Mouse (Mus musculus) megakaryocyte, embryonic 14.5 days (primary cell): Measurements from ENCODE around the gene Ube2g1. TPM values are rescaled to one million over a fixed set of nuclear protein-coding genes. Genes with fewer than 3 reads are reported as not detected.
A peak's percentile ranks its signal among the peaks of the same experiment; 100 is the strongest.

Source experiments
- H3K27me3 ChIP-seq: replicated peaks from 2 replicates; pipeline ENCODE3; 2012; ENCODE audit warnings: inconsistent platforms
- H3K36me3 ChIP-seq: replicated peaks from 2 replicates; pipeline ENCODE3; 2012; ENCODE audit warnings: low read length, inconsistent platforms, mixed read lengths
- H3K4me1 ChIP-seq: 2 replicates; pipeline ENCODE4 v1.6.1; 2012; ENCODE audit warnings: inconsistent platforms
- H3K4me3 ChIP-seq: replicated peaks from 2 replicates; pipeline ENCODE3; 2012; ENCODE audit warnings: moderate library complexity, mild to moderate bottlenecking, inconsistent platforms
- H3K9me3 ChIP-seq: 2 replicates; pipeline ENCODE4 v1.6.1; 2012; ENCODE audit warnings: inconsistent platforms
- FLI1 ChIP-seq: IDR thresholded peaks from 2 replicates; pipeline ENCODE4 v1.6.1; 2012; ENCODE audit warnings: low read length, inconsistent platforms, mixed read lengths
- GATA1 ChIP-seq: IDR thresholded peaks from 3 replicates; pipeline ENCODE4 v1.6.1; 2012; ENCODE audit warnings: mixed read lengths, low read length, inconsistent platforms, borderline replicate concordance
- polyA plus RNA-seq: library from polyadenylated mRNA; stranded (reverse); fragments of >175 nt; gene quantifications from 2 replicates; pipeline ENCODE4 v1.2.3, GENCODE M21; 2012; ENCODE audit warnings: low replicate concordance; ENCODE audit not compliant: insufficient read depth

Gene Ube2g1
- polyA plus RNA-seq = 13.4 and 25.9 TPM in 2 replicates

- Histone ChIP-seq H3K4me1 (peaks cover 25% of the 10 kb centered on the region), H3K9me3 (no peaks in the 10 kb centered on the region), H3K4me3 (peak within 1 kb of the TSS; percentile 99), H3K36me3 (no peaks in the 10 kb centered on the region), H3K27me3 (no peaks in the 10 kb centered on the region)
- TF ChIP-seq GATA1 (no peak), FLI1 (no peak)
Measured at GRCm38 (mm10) chr11:72606694-72607407, at the start of gene Ube2g1. Ube2g1 (plus strand) TSS chr11:72607283.

DNA sequence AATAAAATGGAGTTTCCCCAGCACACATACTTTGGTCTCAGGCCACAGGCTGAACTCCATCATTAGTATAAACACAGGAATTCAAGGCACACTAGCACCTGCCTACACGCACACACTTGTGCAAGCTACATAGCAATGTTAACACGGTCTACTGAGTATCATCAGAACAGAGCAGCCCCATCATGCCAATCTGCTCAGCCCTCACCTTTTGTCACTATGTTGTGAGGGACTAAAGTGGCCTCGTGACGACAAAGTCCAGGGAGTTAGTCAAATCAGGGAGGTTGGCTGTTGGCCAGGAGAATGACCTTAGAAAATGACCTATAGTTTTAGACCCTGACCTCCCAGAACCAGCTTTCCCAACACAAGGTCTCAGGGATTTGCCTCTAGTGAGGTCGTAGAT lies 48.9 kb upstream of the Ube2g1 start:
- peaks cover 26% of the 10 kb centered on the region for H3K4me1 ChIP-seq
- no peaks in the 10 kb centered on the region for H3K36me3 ChIP-seq
- no peaks in the 10 kb centered on the region for H3K9me3 ChIP-seq
- no peak overlapping the region for H3K4me3 ChIP-seq
- TF ChIP-seq GATA1 (no peak), FLI1 (no peak)
- peaks cover 7% of the 10 kb centered on the region for H3K27me3 ChIP-seq

DNA sequence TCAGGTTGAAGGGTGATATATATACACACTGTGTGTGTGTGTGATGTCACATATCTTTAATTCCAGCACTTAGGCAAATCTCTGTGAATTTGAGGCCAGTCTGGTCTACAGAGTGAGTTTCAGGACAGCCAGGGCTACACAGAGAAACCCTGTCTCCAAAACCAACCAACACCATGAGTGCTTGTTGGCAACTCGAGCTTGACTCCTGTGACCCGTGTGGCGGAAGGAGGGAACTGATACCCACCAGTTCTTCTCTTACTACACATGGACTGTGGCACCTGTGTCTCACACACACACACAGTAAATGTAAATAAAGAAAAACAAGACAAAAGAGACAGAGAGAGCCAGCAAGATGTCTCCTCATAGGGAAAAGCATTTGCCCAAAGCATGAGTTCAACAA lies 46.4 kb upstream of the Ube2g1 start:
- peaks cover 30% of the 10 kb centered on the region for H3K4me1 ChIP-seq
- peaks cover 7% of the 10 kb centered on the region for H3K27me3 ChIP-seq
- no peaks in the 10 kb centered on the region for H3K9me3 ChIP-seq
- no peak for TF ChIP-seq GATA1
- H3K4me3 ChIP-seq = no peak overlapping the region
- no peaks in the 10 kb centered on the region for H3K36me3 ChIP-seq

- TF ChIP-seq FLI1 (no peak), GATA1 (no peak)
- H3K4me3 ChIP-seq = peak overlapping the region; percentile 10
Measured at GRCm38 (mm10) chr11:72564232-72564807, 42.8 kb upstream of the Ube2g1 start.

DNA sequence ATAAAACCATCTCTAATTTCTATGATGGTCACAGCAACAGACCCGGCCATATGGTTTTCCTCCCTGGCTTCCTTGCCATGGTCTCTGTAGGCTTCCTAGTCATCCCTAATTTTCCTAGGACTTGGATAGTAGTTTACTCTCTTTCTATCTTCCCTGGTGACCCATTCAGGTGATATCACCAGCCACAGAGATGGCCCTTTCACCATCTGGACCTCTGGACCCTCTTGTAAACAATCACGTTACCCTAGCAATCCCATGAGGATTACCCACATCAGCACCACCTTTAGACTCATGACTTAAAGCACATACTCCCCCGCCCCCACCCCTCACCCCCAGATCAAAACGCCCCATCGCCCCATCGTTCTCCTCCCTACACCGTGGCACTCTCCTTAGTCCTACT lies 40.8 kb upstream of the Ube2g1 start:
- no peaks in the 10 kb centered on the region for H3K9me3 ChIP-seq
- H3K27me3 ChIP-seq = peaks cover 6% of the 10 kb centered on the region
- H3K36me3 ChIP-seq = no peaks in the 10 kb centered on the region
- H3K4me3 ChIP-seq = no peak overlapping the region
- H3K4me1 ChIP-seq = peaks cover 39% of the 10 kb centered on the region
- TF ChIP-seq GATA1 (no peak), FLI1 (no peak)

More at GRCm38 (mm10) chr11:72564232-72564807, 42.8 kb upstream of the Ube2g1 start:
- Histone ChIP-seq H3K27me3 (peaks cover 5% of the 10 kb centered on the region), H3K9me3 (no peaks in the 10 kb centered on the region), H3K4me1 (peaks cover 21% of the 10 kb centered on the region), H3K36me3 (no peaks in the 10 kb centered on the region)

GRCm38 (mm10) chr11:72566816-72567338 lies 40.2 kb upstream of the Ube2g1 start:
- Histone ChIP-seq H3K4me1 (peaks cover 42% of the 10 kb centered on the region), H3K36me3 (no peaks in the 10 kb centered on the region), H3K27me3 (peaks cover 8% of the 10 kb centered on the region), H3K4me3 (no peak overlapping the region), H3K9me3 (no peaks in the 10 kb centered on the region)
- TF ChIP-seq GATA1 (no peak), FLI1 (no peak)

GRCm38 (mm10) chr11:72569051-72569450 lies 38.0 kb upstream of the Ube2g1 start:
- peaks cover 38% of the 10 kb centered on the region for H3K4me1 ChIP-seq
- H3K27me3 ChIP-seq = peaks cover 3% of the 10 kb centered on the region
- no peaks in the 10 kb centered on the region for H3K36me3 ChIP-seq
- TF ChIP-seq GATA1 (no peak), FLI1 (no peak)
- H3K4me3 ChIP-seq = peak overlapping the region; percentile 52
- no peaks in the 10 kb centered on the region for H3K9me3 ChIP-seq

DNA sequence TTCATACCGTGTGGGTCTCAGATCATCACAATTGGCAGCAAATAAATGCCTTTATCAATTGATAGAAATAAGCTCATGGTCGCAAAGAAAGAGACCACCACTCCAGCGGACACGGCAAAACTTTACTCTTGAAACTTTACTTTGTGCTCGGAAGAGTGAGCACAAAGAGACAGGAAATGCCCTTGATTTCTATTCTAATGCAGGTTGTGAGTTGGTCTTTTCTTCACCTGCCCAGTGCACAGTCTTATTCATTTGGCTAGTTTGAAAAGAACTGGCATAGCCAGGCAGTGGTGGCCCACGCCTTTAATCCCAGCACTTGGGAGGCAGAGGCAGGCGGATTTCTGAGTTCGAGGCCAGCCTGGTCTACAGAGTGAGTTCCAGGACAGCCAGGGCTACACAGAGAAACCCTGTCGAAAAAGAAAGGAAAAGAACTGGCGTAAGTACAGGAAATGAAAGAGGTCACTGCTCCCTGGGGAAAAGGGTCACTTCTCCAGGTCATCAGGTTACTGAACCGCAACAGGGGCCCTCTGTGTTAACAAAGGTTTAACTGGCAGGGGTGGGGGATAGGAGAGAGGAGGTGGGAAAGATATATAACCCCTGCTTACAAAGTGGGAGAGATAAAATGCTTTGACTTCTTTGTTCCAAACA lies 37.3 kb upstream of the Ube2g1 start:
- Histone ChIP-seq H3K9me3 (no peaks in the 10 kb centered on the region), H3K36me3 (no peaks in the 10 kb centered on the region), H3K4me3 (no peak overlapping the region), H3K27me3 (peaks cover 3% of the 10 kb centered on the region), H3K4me1 (peaks cover 36% of the 10 kb centered on the region)
- TF ChIP-seq FLI1 (no peak), GATA1 (no peak)

GRCm38 (mm10) chr11:72570319-72570979 lies 36.6 kb upstream of the Ube2g1 start:
- Histone ChIP-seq H3K4me3 (peak overlapping the region; percentile 88), H3K36me3 (no peaks in the 10 kb centered on the region), H3K9me3 (no peaks in the 10 kb centered on the region), H3K27me3 (peaks cover 3% of the 10 kb centered on the region), H3K4me1 (peaks cover 36% of the 10 kb centered on the region)
- no peak for TF ChIP-seq GATA1
- TF ChIP-seq FLI1 = no peak

DNA sequence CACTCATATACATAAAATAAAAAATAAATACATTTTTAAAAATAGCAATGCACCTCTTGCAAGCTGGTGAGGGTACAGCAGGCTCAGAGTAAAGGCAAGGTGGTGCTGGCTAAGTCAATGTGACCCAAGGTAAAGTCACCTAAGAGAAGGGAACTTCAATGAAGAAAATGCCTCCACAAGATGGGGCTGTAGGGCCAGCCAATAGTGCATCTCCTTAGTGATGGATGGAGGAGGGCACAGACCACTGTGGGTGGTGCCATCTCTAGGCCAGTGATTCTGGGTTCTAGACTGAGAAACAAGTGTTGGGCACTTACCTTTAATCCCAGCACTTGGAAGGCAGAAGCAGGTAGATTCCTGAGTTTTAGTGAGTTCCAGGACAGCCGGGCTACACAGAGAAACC lies 33.3 kb upstream of the Ube2g1 start:
- Histone ChIP-seq H3K4me1 (peaks cover 40% of the 10 kb centered on the region), H3K4me3 (no peak overlapping the region)
- no peak for TF ChIP-seq GATA1
- TF ChIP-seq FLI1 = no peak

More for the DNA sequence above, 33.3 kb upstream of the Ube2g1 start:
- H3K27me3 ChIP-seq = peaks cover 10% of the 10 kb centered on the region
- H3K36me3 ChIP-seq = no peaks in the 10 kb centered on the region
- H3K9me3 ChIP-seq = no peaks in the 10 kb centered on the region
